Mouse (Mus musculus): ENCODE data around the gene Map4k1. TPM values are rescaled to one million over a fixed set of nuclear protein-coding genes. Genes with fewer than 3 reads are reported as not detected.

Map4k1 gene
- total and polyA plus RNA-seq, 2 experiments from 2014 or later: 1.4 TPM; not detected in 1

- no peak for DNase-seq (ENCODE audit: low spot score)
- no peaks in the 10 kb centered on the region for H3K4me1 ChIP-seq (ENCODE audit: control insufficient read depth, insufficient read depth)
- no peak overlapping the region for H3K4me3 ChIP-seq (ENCODE audit: low read depth, low read length)
- TF ChIP-seq EP300 (IDR thresholded peaks at IDR 0.05; ENCODE audit: low read depth) (no peak), CTCF (IDR thresholded peaks at IDR 0.05; ENCODE audit: low read depth) (no peak)
- no peak overlapping the region for H3K9ac ChIP-seq (replicated peaks; ENCODE audit: low read depth, low read length)
- H3K27me3 ChIP-seq (ENCODE audit: control insufficient read depth, insufficient read depth, low read length): no peaks in the 10 kb centered on the region
- no peaks in the 10 kb centered on the region for H3K36me3 ChIP-seq (replicated peaks; ENCODE audit: control insufficient read depth, insufficient read depth, low read length)
- H3K9me3 ChIP-seq (replicated peaks; ENCODE audit: control insufficient read depth, low read length): no peaks in the 10 kb centered on the region
- ATAC-seq (ENCODE audit: insufficient read depth, low read depth): no peak
- no peak overlapping the region for H3K27ac ChIP-seq (ENCODE audit: low read depth)
- H3K4me2 ChIP-seq (ENCODE audit: low read depth, low read length): no peak overlapping the region
- 50% methylated on average over 13 of the region's 14 CpGs for WGBS
Observed at GRCm38 (mm10) chr7:28990766-28991273, 9.0 kb downstream of the Map4k1 start.

DNA sequence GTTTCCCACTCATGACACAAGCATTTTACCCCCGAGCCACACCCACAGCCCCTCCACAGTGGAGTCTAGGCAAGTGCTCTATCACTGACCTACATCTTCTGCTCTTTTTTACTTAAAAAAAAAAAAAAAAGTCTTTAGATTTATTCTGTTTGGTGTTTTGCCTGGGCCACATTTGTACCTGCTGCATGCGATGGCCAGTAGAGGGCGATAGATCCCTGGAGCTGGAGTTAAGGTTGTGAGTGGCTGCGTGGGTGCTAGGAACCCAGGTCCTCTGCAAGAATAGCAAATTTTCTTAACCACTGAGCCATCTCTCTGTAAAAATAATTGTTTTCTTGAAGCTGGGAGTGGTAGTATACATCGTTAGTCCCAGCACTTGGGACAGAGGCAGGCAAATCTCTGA is 9.8 kb downstream of the Map4k1 start:
- DNase-seq (ENCODE audit: low spot score) (no peak), ATAC-seq (ENCODE audit: insufficient read depth, low read depth) (no peak)
- H3K4me3 ChIP-seq (ENCODE audit: low read depth, low read length): no peak overlapping the region
- H3K36me3 ChIP-seq (replicated peaks; ENCODE audit: control insufficient read depth, insufficient read depth, low read length): no peaks in the 10 kb centered on the region
- no peaks in the 10 kb centered on the region for H3K4me1 ChIP-seq (ENCODE audit: control insufficient read depth, insufficient read depth)
- WGBS: 61% methylated on average over 5 of the region's 5 CpGs
- no peak overlapping the region for H3K27ac ChIP-seq (ENCODE audit: low read depth)
- H3K9me3 ChIP-seq (replicated peaks; ENCODE audit: control insufficient read depth, low read length): no peaks in the 10 kb centered on the region
- H3K4me2 ChIP-seq (ENCODE audit: low read depth, low read length): no peak overlapping the region
- H3K27me3 ChIP-seq (ENCODE audit: control insufficient read depth, insufficient read depth, low read length): no peaks in the 10 kb centered on the region
- TF ChIP-seq EP300 (IDR thresholded peaks at IDR 0.05; ENCODE audit: low read depth): no peak
- TF ChIP-seq CTCF (IDR thresholded peaks at IDR 0.05; ENCODE audit: low read depth): no peak; the same call in 1 of the 2 replicates
- H3K9ac ChIP-seq (replicated peaks; ENCODE audit: low read depth, low read length): no peak overlapping the region

DNA sequence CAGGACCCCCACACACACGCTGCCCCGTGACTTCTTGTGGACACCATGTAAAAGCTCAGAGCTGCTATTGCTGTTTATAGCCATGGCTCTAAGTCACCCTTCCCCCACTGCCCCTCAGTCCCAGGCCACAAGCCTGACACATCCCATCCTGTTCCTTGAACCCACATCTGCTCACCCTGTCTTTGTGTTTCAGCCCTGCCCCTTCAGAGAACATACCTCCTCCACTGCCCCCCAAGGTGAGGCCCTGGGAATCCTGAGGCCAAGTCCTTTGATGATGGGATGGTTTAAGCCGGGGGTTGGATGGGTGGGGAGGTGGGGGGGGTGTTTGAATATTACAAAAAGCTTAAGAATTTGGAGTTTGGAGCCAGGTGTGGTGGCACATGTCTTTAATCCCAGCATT is 11.1 kb downstream of the Map4k1 start:
- no peak overlapping the region for H3K4me2 ChIP-seq (ENCODE audit: low read depth, low read length)
- H3K9ac ChIP-seq (replicated peaks; ENCODE audit: low read depth, low read length): no peak overlapping the region
- H3K4me1 ChIP-seq (ENCODE audit: control insufficient read depth, insufficient read depth): no peaks in the 10 kb centered on the region
- no peak overlapping the region for H3K4me3 ChIP-seq (ENCODE audit: low read depth, low read length)
- no peak for ATAC-seq (ENCODE audit: insufficient read depth, low read depth)
- no peaks in the 10 kb centered on the region for H3K9me3 ChIP-seq (replicated peaks; ENCODE audit: control insufficient read depth, low read length)
- DNase-seq (ENCODE audit: low spot score): no peak
- 84% methylated on average over 3 of the region's 3 CpGs for WGBS
- no peak for TF ChIP-seq CTCF (IDR thresholded peaks at IDR 0.05; ENCODE audit: low read depth)
- no peak for TF ChIP-seq EP300 (IDR thresholded peaks at IDR 0.05; ENCODE audit: low read depth)
- no peaks in the 10 kb centered on the region for H3K27me3 ChIP-seq (ENCODE audit: control insufficient read depth, insufficient read depth, low read length)
- no peak overlapping the region for H3K27ac ChIP-seq (ENCODE audit: low read depth)
- no peaks in the 10 kb centered on the region for H3K36me3 ChIP-seq (replicated peaks; ENCODE audit: control insufficient read depth, insufficient read depth, low read length)

GRCm38 (mm10) chr7:28993402-28993801 is 11.6 kb downstream of the Map4k1 start:
- DNase-seq (ENCODE audit: low spot score): no peak
- no peak for TF ChIP-seq CTCF (IDR thresholded peaks at IDR 0.05; ENCODE audit: low read depth)
- no peak for TF ChIP-seq EP300 (IDR thresholded peaks at IDR 0.05; ENCODE audit: low read depth)
- no peak overlapping the region for H3K4me2 ChIP-seq (ENCODE audit: low read depth, low read length)
- H3K9ac ChIP-seq (replicated peaks; ENCODE audit: low read depth, low read length): no peak overlapping the region
- H3K4me1 ChIP-seq (ENCODE audit: control insufficient read depth, insufficient read depth): no peaks in the 10 kb centered on the region
- 81% methylated on average over 3 of the region's 3 CpGs for WGBS
- no peaks in the 10 kb centered on the region for H3K36me3 ChIP-seq (replicated peaks; ENCODE audit: control insufficient read depth, insufficient read depth, low read length)
- no peak overlapping the region for H3K27ac ChIP-seq (ENCODE audit: low read depth)
- no peaks in the 10 kb centered on the region for H3K9me3 ChIP-seq (replicated peaks; ENCODE audit: control insufficient read depth, low read length)
- ATAC-seq (ENCODE audit: insufficient read depth, low read depth): no peak
- H3K4me3 ChIP-seq (ENCODE audit: low read depth, low read length): no peak overlapping the region
- H3K27me3 ChIP-seq (ENCODE audit: control insufficient read depth, insufficient read depth, low read length): no peaks in the 10 kb centered on the region

GRCm38 (mm10) chr7:29000651-29001605 is 19.1 kb downstream of the Map4k1 start:
- Histone ChIP-seq H3K4me3 (ENCODE audit: low read depth, low read length) (peak overlapping the region; percentile 42), H3K4me1 (ENCODE audit: control insufficient read depth, insufficient read depth) (no peaks in the 10 kb centered on the region), H3K27ac (ENCODE audit: low read depth) (no peak overlapping the region), H3K36me3 (replicated peaks; ENCODE audit: control insufficient read depth, insufficient read depth, low read length) (no peaks in the 10 kb centered on the region), H3K4me2 (ENCODE audit: low read depth, low read length) (peak overlapping the region; percentile 66), H3K9ac (replicated peaks; ENCODE audit: low read depth, low read length) (peak overlapping the region; percentile 31), H3K27me3 (ENCODE audit: control insufficient read depth, insufficient read depth, low read length) (peaks cover 19% of the 10 kb centered on the region), H3K9me3 (replicated peaks; ENCODE audit: control insufficient read depth, low read length) (no peaks in the 10 kb centered on the region)
- 10% methylated on average over 43 of the region's 43 CpGs for WGBS
- DNase-seq (ENCODE audit: low spot score) (peak; percentile 19), ATAC-seq (ENCODE audit: insufficient read depth, low read depth) (peak; percentile 67)
- TF ChIP-seq CTCF (IDR thresholded peaks at IDR 0.05; ENCODE audit: low read depth): no peak
- no peak for TF ChIP-seq EP300 (IDR thresholded peaks at IDR 0.05; ENCODE audit: low read depth)

Measured in heart, postnatal 0 days (tissue).